Mouse (Mus musculus) bone marrow, adult 2 months (tissue): ENCODE data around the gene Zcchc10. TPM values are rescaled to one million over a fixed set of nuclear protein-coding genes. Genes with fewer than 3 reads are reported as not detected.

Experiments used
- H3K27ac ChIP-seq: fragments of 200-500 bp; 2 replicates; pipeline ENCODE4 v1.5.1; 2012; ENCODE audit warnings: low read depth, mild to moderate bottlenecking, control low read depth, inconsistent platforms, low read length; ENCODE audit not compliant: control insufficient read depth, poor library complexity, insufficient read depth
- H3K4me1 ChIP-seq: fragments of 200-500 bp; 2 replicates; pipeline ENCODE4 v1.6.1; 2011; ENCODE audit warnings: low read length; ENCODE audit not compliant: control insufficient read depth, insufficient read depth
- H3K4me3 ChIP-seq: fragments of 200-500 bp; replicated peaks from 2 replicates; pipeline ENCODE3; 2011; ENCODE audit warnings: mild to moderate bottlenecking, low read depth, low read length, control low read depth; ENCODE audit not compliant: control insufficient read depth
- CTCF ChIP-seq: fragments of 200-500 bp; IDR thresholded peaks from 2 replicates; pipeline ENCODE4 v1.5.1; 2011; ENCODE audit warnings: low read length, control low read depth; ENCODE audit not compliant: control insufficient read depth, insufficient read depth
- POLR2A ChIP-seq: fragments of 200-500 bp; IDR thresholded peaks from 2 replicates; pipeline ENCODE4 v1.6.1; 2011; ENCODE audit warnings: low read depth, mild to moderate bottlenecking, control low read depth, low read length, borderline replicate concordance; ENCODE audit not compliant: control insufficient read depth
- WGBS: fragments of 180-500 bp; shearing (Covaris S2); methylation state at CpG from one replicate; pipeline ENCODE4 v1.1.7; 2018; 5-methylcytosine and 5-hydroxymethylcytosine counted together
- polyA plus RNA-seq: library from polyadenylated mRNA; stranded (reverse); fragments of >200 nt; gene quantifications from 2 replicates; pipeline ENCODE4 v1.2.4, GENCODE M21; 2011; ENCODE audit warnings: low replicate concordance; ENCODE audit not compliant: missing spikeins, insufficient read depth, insufficient read length

Zcchc10 gene
- polyA plus RNA-seq, 1 experiment: 9.6 TPM

DNA sequence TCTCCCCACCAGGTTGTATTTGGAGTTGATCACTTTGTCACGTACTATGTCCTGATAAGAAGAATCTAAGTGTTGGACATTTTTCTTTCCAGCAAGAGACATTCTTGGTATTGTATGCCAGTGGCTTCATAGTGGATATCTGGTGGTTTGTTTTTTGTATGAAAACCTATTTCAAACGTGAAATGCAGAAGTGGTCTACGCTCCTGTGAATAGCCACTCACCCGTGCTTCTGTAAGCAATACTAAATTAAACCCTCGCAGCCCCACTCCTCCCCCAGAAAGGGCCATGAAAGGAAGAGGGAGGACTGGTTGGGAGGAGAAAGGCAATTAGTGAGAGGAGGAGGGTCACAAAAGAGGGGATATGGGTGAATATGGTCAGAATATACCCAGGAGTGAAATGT is 18.2 kb downstream of the Zcchc10 start:
- WGBS: 12% methylated on average over 5 of the region's 5 CpGs
- no peaks in the 10 kb centered on the region; the same call in 1 of the 2 replicates for H3K4me1 ChIP-seq
- TF ChIP-seq CTCF: no peak
- no peak for TF ChIP-seq POLR2A
- no peak overlapping the region for H3K27ac ChIP-seq
- no peak overlapping the region for H3K4me3 ChIP-seq

- H3K4me1 ChIP-seq: no peaks in the 10 kb centered on the region; the same call in 1 of the 2 replicates
- no peak overlapping the region for H3K4me3 ChIP-seq
- 20% methylated on average over 5 of the region's 5 CpGs for WGBS
- TF ChIP-seq CTCF (no peak), POLR2A (no peak)
- no peak overlapping the region for H3K27ac ChIP-seq
These were observed 20.8 kb downstream of the Zcchc10 start for GRCm38 (mm10) chr11:53345328-53345727.

- TF ChIP-seq CTCF (no peak), POLR2A (no peak)
- Histone ChIP-seq H3K4me1 (no peaks in the 10 kb centered on the region; the same call in 1 of the 2 replicates), H3K4me3 (no peak overlapping the region), H3K27ac (no peak overlapping the region)
- whole genome bisulfite sequencing: 52% methylated on average over 2 of the region's 2 CpGs
These were observed 21.3 kb downstream of the Zcchc10 start for GRCm38 (mm10) chr11:53345738-53346137.

DNA sequence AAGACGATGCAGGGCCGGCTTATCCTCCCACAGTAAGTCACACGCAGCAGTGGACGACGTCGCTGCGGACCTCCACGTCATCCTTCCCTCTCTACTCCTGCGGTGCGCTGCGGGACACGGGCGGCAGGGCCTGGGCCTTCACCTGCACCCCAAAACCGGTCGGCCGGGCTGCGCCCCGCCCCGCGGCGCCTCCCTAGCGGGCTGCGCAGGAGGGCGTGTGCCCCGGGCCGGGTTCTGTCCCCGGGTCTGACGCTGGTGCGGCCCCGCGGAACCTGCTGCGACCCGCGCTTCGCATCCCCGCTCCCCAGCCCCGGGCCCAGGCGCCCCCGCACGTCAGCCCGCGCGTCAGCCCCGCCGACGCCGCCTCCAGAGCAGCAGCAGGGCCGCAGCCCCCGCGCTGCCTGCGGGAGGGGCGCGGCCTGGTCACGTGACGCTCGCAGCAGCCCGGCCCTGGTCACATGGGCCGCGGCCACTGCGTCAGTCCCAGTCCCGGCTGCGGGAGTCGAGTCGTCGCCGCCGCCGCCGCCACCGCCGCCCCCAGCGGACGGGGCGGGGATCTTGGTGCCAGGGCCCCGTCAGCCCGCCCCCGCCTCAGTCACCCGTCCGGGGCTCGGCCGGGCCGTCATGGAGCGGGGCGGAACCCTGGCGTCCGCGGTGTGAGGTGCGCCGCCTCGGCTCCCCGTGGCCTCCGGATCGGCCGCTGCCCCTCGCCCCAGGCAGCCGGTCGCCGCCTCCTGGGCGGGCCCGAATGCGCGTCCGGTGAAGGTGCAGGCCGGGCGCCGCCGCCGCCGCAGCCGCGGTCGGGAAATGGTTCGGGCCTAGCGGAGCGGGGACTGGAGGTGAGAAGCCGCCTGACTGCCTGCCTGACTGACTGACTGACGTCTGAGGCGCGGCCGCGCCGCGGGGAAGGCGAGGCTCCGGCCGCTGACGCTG is 26.1 kb downstream of the Zcchc10 start, which contains the start of gene Aff4:
Gene Aff4, plus strand, starts transcription at position 543 of the 933 bp plus-strand sequence.
- H3K4me3 ChIP-seq: peak within 1 kb of the TSS; percentile 84
- WGBS: under 1% methylated on average over 113 of the region's 127 CpGs
- TF ChIP-seq POLR2A: peak; percentile 77; the same call in 1 of the 2 replicates
- no peak for TF ChIP-seq CTCF
- H3K4me1 ChIP-seq: no peaks in the 10 kb centered on the region
- peak within 1 kb of the TSS; percentile 99 for H3K27ac ChIP-seq

DNA sequence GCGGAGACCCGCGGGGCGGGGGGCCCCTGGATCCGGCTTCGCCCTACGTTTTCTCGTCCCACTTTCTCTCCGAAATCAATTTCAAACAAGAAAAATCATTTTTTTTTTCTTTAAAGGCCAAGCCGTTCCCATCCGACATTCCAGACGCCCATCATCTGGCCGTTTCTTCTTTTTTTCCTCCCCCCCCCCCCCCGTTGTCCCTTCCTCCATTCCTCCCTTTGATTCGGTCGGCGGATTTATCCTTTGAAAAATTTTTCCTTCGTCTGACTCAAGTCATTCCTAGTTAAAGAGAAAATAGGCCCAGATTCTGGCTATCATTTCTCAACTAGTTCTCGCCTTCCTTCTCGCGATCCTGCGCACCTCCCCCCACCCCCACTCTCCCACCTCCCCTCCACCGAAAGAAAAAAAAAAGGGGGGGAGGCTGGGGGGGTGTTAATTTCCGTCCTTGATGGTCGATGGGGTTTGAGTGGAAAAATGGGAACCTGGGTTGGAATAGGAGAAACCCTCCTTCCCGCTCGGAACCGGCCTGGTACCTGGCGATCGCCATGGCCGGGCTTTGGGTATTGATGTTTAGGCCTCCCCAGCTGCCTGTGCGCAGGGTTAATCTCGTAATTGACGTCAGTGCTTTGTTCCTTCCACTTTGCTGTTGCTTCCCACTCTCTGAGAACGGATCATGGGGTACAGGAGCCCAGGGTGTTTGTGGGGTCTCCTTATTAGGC is 26.9 kb downstream of the Zcchc10 start:
- Histone ChIP-seq H3K27ac (peak overlapping the region; percentile 99), H3K4me3 (peak overlapping the region; percentile 84), H3K4me1 (no peaks in the 10 kb centered on the region)
- TF ChIP-seq CTCF (no peak), POLR2A (no peak)
- WGBS: under 1% methylated on average over 35 of the region's 35 CpGs

- no peaks in the 10 kb centered on the region for H3K4me1 ChIP-seq
- peak overlapping the region; percentile 26; the same call in 1 of the 2 replicates for H3K27ac ChIP-seq
- TF ChIP-seq CTCF (no peak), POLR2A (no peak)
- peak overlapping the region; percentile 84 for H3K4me3 ChIP-seq
- WGBS: 4% methylated on average over 14 of the region's 14 CpGs
These were observed 27.6 kb downstream of the Zcchc10 start for GRCm38 (mm10) chr11:53351943-53352590.

DNA sequence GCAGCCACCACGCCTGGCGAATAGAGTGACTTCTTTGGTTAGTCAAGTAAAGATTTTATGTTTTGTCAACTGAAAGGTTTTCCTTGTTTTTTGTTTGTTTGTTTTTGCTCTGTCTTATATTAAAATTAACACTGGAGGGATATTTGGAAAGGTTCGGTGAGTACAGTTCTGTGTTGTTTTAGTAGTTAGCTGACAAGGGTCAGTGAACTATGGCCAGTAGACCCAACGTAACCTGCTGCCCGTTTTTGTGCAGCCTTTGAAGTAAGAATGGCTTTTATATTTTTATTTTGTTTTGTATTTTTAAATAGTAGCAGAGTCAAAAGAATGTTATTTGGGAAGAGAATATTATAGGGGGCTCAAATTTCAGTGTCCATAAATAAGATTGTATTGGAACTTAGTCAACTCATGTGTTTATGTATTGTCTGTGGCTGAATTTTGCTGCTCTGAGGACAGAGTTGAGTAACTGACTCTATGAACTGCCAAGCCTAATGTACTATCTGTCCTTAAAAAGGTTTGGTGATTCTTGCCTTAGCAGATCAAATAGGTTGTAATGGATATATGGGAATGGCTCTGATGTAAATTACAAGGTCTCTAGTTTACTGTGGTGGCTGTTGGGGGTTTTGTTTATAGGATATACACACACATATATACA is 34.2 kb downstream of the Zcchc10 start:
- no peak overlapping the region for H3K27ac ChIP-seq

GRCm38 (mm10) chr11:53367032-53367431 is 42.6 kb downstream of the Zcchc10 start:
- TF ChIP-seq POLR2A (no peak), CTCF (no peak)
- 86% methylated on average over 2 of the region's 2 CpGs for WGBS
- no peaks in the 10 kb centered on the region for H3K4me1 ChIP-seq
- H3K27ac ChIP-seq: no peak overlapping the region
- H3K4me3 ChIP-seq: no peak overlapping the region

More for the DNA sequence above, 34.2 kb downstream of the Zcchc10 start:
- TF ChIP-seq POLR2A (no peak), CTCF (no peak)
- Histone ChIP-seq H3K4me3 (no peak overlapping the region), H3K4me1 (no peaks in the 10 kb centered on the region)
- 85% methylated on average over 5 of the region's 5 CpGs for WGBS
